Mouse (Mus musculus): ENCODE results near the gene Tmem255a. TPM values are rescaled to one million over a fixed set of nuclear protein-coding genes. Genes with fewer than 3 reads are reported as not detected.
"Not testable (repeated sequence)": the region's sequence is repeated elsewhere in the genome, so short reads cannot be mapped to it uniquely, and the experiment has no call there.

Tmem255a gene
- polyA plus RNA-seq, 1 experiment from 2014 or later = 11.5 TPM

DNA sequence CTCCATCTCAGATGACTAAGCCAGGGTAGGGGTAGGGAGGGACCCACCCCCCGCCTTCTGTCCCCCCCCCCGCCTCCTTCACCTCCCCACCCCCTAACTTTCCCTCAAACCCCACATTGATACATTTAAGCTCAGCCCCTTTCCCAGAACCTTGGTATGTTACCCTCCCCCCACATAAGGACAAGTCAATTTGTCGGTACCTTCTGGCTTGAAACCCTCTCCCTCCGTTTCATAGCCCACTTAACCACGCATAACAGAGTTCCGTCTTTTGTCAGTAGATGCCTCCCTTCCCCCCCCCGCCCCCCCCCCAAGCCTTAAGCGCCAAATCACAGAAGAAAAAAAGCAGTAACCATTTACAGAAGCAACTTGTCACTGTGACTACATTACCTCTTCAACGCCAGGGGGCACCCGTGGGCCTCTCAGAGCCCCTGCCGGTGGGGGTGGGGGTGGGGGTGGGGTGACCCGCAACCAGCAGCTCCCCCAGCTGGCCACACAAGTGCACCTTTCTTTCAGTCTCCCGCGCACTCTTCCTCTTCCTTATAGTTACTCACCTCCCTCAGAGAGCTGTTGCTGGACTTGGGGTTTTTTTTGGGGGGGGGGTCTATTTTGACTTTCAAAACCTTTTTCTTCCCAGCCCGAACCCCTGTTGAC lies 70.5 kb downstream of the Tmem255a start:
- H3K27ac ChIP-seq (ENCODE audit: low read depth, low read length) = no peak overlapping the region
- ATAC-seq (replicated peaks; ENCODE audit: low FRiP score) = peak; percentile 45; the same call in 1 of the 2 replicates
- H3K27me3 ChIP-seq (replicated peaks; ENCODE audit: control insufficient read depth, insufficient read depth, low read length) = no peaks in the 10 kb centered on the region
- H3K4me1 ChIP-seq (replicated peaks; ENCODE audit: control insufficient read depth, insufficient read depth, low read length) = no peaks in the 10 kb centered on the region
- no peak overlapping the region for H3K4me3 ChIP-seq (ENCODE audit: low read depth, low read length)
- peak; percentile 51 for DNase-seq (ENCODE audit: low spot score)
- 12% methylated on average over 13 of the region's 15 CpGs for WGBS
- no peak overlapping the region for H3K9ac ChIP-seq (ENCODE audit: low read depth, low read length)
- H3K4me2 ChIP-seq = peak overlapping the region; percentile 13; the same call in 1 of the 2 replicates
- no peaks in the 10 kb centered on the region for H3K36me3 ChIP-seq (ENCODE audit: control insufficient read depth, insufficient read depth, low read length)
- peaks cover 3% of the 10 kb centered on the region; the same call in 1 of the 2 replicates for H3K9me3 ChIP-seq (ENCODE audit: control insufficient read depth, low read length)

DNA sequence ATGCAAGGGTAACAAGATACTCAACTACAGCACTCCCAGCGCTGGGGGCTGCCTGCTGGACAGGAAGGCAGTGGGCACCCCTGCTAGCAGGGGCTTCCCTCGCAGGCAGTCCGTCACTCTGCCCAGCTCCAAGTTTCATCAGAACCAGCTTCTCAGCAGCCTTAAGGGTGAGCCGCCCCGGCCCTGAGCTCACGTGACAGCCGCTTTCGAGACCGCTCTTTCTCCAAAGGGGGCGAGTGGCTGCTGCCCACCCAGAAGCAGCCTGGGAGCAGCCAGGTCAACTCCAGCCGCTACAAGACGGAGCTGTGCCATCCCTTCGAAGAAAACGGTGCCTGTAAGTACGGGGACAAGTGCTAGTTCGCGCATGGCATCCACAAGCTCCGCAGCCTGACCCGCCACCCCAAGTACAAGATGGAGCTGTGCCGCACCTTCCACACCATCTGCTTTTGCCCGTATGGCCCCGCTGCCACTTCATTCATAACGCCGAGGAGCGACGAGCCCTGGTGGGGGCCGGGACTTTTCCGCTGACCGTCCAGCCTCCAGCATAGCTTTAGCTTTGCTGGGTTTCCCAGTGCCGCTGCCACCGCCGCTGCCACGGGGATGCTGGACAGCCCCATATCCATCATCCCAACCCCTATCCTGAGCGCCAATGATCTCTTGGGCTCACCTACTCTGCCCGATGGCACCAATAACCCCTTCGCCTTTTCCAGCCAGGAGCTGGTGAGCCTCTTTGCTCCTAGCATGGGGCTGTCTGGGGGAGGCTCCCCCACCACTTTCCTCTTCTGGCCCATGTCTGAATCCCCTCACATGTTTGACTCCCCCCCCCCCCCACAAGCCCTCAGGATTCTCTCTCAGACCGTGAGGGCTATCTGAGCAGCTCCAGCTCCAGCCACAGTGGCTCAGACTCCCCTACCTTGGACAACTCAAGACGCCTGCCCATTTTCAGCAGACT lies 71.3 kb downstream of the Tmem255a start:
- H3K4me3 ChIP-seq (ENCODE audit: low read depth, low read length) = peak overlapping the region; percentile 47
- peak; percentile 29; the same call in 1 of the 2 replicates for ATAC-seq (replicated peaks; ENCODE audit: low FRiP score)
- H3K4me1 ChIP-seq (replicated peaks; ENCODE audit: control insufficient read depth, insufficient read depth, low read length) = no peaks in the 10 kb centered on the region
- no peaks in the 10 kb centered on the region for H3K27me3 ChIP-seq (replicated peaks; ENCODE audit: control insufficient read depth, insufficient read depth, low read length)
- peaks cover 3% of the 10 kb centered on the region; the same call in 1 of the 2 replicates for H3K9me3 ChIP-seq (ENCODE audit: control insufficient read depth, low read length)
- H3K27ac ChIP-seq (ENCODE audit: low read depth, low read length) = no peak overlapping the region
- peak overlapping the region; percentile 73 for H3K4me2 ChIP-seq
- H3K9ac ChIP-seq (ENCODE audit: low read depth, low read length) = no peak overlapping the region
- 19% methylated on average over 37 of the region's 38 CpGs for WGBS
- peak; percentile 33 for DNase-seq (ENCODE audit: low spot score)
- H3K36me3 ChIP-seq (ENCODE audit: control insufficient read depth, insufficient read depth, low read length) = no peaks in the 10 kb centered on the region

DNA sequence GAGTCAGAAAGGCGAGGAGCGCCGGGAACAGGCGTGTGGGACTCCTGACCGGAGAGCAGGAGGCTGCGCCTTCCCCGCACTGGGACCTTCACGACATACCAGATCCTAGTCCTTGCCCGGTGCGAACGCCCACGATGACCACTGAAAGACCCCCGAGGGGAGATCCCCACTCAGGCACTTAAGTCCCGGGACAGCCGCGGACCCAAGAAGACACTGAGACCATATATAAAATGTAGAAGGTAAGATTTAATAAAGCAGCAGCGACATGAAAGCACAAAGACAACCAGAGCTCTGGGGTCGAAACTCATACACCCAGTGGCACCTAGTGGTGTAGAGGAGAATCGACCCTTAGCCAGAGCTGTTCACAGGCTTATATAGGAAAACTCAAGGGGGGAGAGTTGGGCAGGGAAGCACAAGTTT lies 72.3 kb downstream of the Tmem255a start:
- not testable (repeated sequence) for H3K36me3 ChIP-seq (ENCODE audit: control insufficient read depth, insufficient read depth, low read length); H3K27me3 ChIP-seq (replicated peaks; ENCODE audit: control insufficient read depth, insufficient read depth, low read length); H3K27ac ChIP-seq (ENCODE audit: low read depth, low read length); H3K9me3 ChIP-seq (ENCODE audit: control insufficient read depth, low read length); H3K4me3 ChIP-seq (ENCODE audit: low read depth, low read length); ATAC-seq (replicated peaks; ENCODE audit: low FRiP score); H3K9ac ChIP-seq (ENCODE audit: low read depth, low read length); H3K4me1 ChIP-seq (replicated peaks; ENCODE audit: control insufficient read depth, insufficient read depth, low read length)
- 31% methylated on average over 19 of the region's 19 CpGs for WGBS
- peak; percentile 33 for DNase-seq (ENCODE audit: low spot score)
- H3K4me2 ChIP-seq = peak overlapping the region; percentile 41

DNA sequence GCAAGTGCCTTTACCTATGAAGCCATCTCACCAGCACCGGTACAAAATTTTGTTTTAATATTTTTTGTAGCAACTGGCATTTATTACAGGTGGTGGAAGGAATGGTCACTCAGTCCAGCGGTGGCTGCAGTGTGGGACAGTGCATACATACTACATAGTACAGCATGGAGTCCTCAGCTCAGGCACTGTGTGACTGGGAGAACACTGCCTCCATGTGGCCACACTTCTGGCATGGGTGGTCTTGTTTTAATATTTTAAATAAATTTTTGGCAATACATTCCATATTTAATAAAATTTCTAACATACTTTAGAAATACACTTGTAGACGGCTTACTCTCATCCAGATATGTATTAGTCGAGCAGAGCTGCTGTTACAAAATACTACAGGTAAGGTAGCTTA lies 85.6 kb downstream of the Tmem255a start:
- WGBS = 69% methylated on average over 4 of the region's 4 CpGs

DNA sequence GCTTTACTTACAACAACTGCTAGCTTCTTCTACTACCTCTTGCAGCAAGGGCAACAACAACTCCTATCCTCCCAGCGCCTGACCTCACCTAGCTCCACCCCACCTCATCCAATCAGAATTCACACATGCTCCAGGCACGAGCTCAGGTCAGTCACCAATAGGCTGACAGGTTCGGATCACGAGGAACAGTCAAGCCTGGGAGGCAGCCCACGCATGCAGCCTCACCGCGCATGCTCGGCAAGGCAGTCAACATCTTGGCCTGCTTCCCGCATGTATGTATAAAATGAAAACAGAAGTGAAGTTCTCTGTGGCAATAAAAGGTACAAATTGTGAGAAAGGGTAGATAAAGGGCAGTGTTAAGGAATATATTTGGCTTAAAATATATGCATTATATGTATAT lies 86.2 kb downstream of the Tmem255a start:
- ATAC-seq (replicated peaks; ENCODE audit: low FRiP score) (no peak), DNase-seq (ENCODE audit: low spot score) (no peak)
- Histone ChIP-seq H3K9ac (ENCODE audit: low read depth, low read length) (no peak overlapping the region), H3K4me3 (ENCODE audit: low read depth, low read length) (no peak overlapping the region), H3K36me3 (ENCODE audit: control insufficient read depth, insufficient read depth, low read length) (no peaks in the 10 kb centered on the region), H3K27me3 (replicated peaks; ENCODE audit: control insufficient read depth, insufficient read depth, low read length) (no peaks in the 10 kb centered on the region), H3K27ac (ENCODE audit: low read depth, low read length) (no peak overlapping the region), H3K9me3 (ENCODE audit: control insufficient read depth, low read length) (no peaks in the 10 kb centered on the region), H3K4me2 (no peak overlapping the region), H3K4me1 (replicated peaks; ENCODE audit: control insufficient read depth, insufficient read depth, low read length) (no peaks in the 10 kb centered on the region)
- 73% methylated on average over 9 of the region's 9 CpGs for WGBS

More for the DNA sequence above, 85.6 kb downstream of the Tmem255a start:
- ATAC-seq (replicated peaks; ENCODE audit: low FRiP score) (no peak), DNase-seq (ENCODE audit: low spot score) (no peak)
- Histone ChIP-seq H3K27me3 (replicated peaks; ENCODE audit: control insufficient read depth, insufficient read depth, low read length) (no peaks in the 10 kb centered on the region), H3K9me3 (ENCODE audit: control insufficient read depth, low read length) (no peaks in the 10 kb centered on the region), H3K9ac (ENCODE audit: low read depth, low read length) (no peak overlapping the region), H3K4me3 (ENCODE audit: low read depth, low read length) (no peak overlapping the region), H3K36me3 (ENCODE audit: control insufficient read depth, insufficient read depth, low read length) (no peaks in the 10 kb centered on the region), H3K27ac (ENCODE audit: low read depth, low read length) (no peak overlapping the region), H3K4me2 (no peak overlapping the region), H3K4me1 (replicated peaks; ENCODE audit: control insufficient read depth, insufficient read depth, low read length) (no peaks in the 10 kb centered on the region)

DNA sequence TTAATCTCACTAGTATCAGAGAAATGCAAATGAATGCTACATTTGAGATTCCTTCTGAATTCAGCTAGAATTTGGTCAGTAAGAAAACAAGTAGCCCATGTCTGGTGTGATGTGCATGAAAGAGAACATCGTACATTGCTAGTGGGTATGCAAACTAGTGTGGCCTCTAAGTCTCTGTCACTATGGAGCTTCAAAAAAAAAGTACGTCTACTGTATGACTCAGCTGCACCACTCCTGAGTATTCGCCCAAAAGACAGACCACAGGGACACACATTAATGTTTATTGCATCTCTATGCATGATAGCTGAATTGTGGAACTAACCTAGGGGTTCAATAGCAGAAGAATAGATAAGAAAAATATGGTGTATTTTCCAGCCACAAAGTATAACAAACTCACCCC lies 86.9 kb downstream of the Tmem255a start:
- no peak overlapping the region for H3K4me2 ChIP-seq
- DNase-seq (ENCODE audit: low spot score) = no peak
- ATAC-seq (replicated peaks; ENCODE audit: low FRiP score) = no peak
- H3K27ac ChIP-seq (ENCODE audit: low read depth, low read length) = no peak overlapping the region
- no peak overlapping the region for H3K4me3 ChIP-seq (ENCODE audit: low read depth, low read length)
- no peaks in the 10 kb centered on the region for H3K27me3 ChIP-seq (replicated peaks; ENCODE audit: control insufficient read depth, insufficient read depth, low read length)
- H3K9me3 ChIP-seq (ENCODE audit: control insufficient read depth, low read length) = no peaks in the 10 kb centered on the region
- no peaks in the 10 kb centered on the region for H3K36me3 ChIP-seq (ENCODE audit: control insufficient read depth, insufficient read depth, low read length)
- H3K4me1 ChIP-seq (replicated peaks; ENCODE audit: control insufficient read depth, insufficient read depth, low read length) = no peaks in the 10 kb centered on the region
- no peak overlapping the region for H3K9ac ChIP-seq (ENCODE audit: low read depth, low read length)
- 80% methylated on average over 3 of the region's 3 CpGs for WGBS

- Histone ChIP-seq H3K9ac (ENCODE audit: low read depth, low read length) (no peak overlapping the region), H3K4me3 (ENCODE audit: low read depth, low read length) (no peak overlapping the region), H3K36me3 (ENCODE audit: control insufficient read depth, insufficient read depth, low read length) (no peaks in the 10 kb centered on the region), H3K27me3 (replicated peaks; ENCODE audit: control insufficient read depth, insufficient read depth, low read length) (no peaks in the 10 kb centered on the region), H3K4me1 (replicated peaks; ENCODE audit: control insufficient read depth, insufficient read depth, low read length) (no peaks in the 10 kb centered on the region), H3K9me3 (ENCODE audit: control insufficient read depth, low read length) (no peaks in the 10 kb centered on the region), H3K4me2 (no peak overlapping the region), H3K27ac (ENCODE audit: low read depth, low read length) (no peak overlapping the region)
- DNase-seq (ENCODE audit: low spot score) (no peak), ATAC-seq (replicated peaks; ENCODE audit: low FRiP score) (no peak)
- WGBS = 52% methylated on average over 1 of the region's 1 CpGs
Measured at GRCm38 (mm10) chrX:38159097-38159496, 93.1 kb downstream of the Tmem255a start.
